In genomic region chr3:9465731-9466130, GRCm38 (mm10) we compare ENCODE assay signal across 15 mouse cellular contexts.
DNase-seq lines count a peak whose midpoint lies in the region; ATAC-seq lines count a peak whose summit lies in the region.
"Had no signal": no experiment of that assay in that cellular context is flagged by ENCODE, and none has a peak within 500 bp of the region (broad histone marks: within the 10 kb centered on the region; RNA-seq: fewer than 3 reads in every experiment).

No protein-coding gene starts in this region.

- H3K36me3 ChIP-seq in forebrain, embryonic 11.5 days (ENCODE audit: control insufficient read depth, insufficient read depth, low read length), result no peaks in the 10 kb centered on the region; the same call in 1 of the 2 replicates
- no peaks in the 10 kb centered on the region; the same call in 1 of the 2 replicates for H3K36me3 ChIP-seq in forebrain, embryonic 12.5 days (replicated peaks)
- no peaks in the 10 kb centered on the region for H3K36me3 ChIP-seq in macrophage (ENCODE audit: inconsistent target)
- H3K36me3 ChIP-seq in forebrain, embryonic 15.5 days, result no peaks in the 10 kb centered on the region
- H3K36me3 ChIP-seq: embryonic facial prominence, embryonic 12.5 days; hindbrain, embryonic 12.5 days; intestine, embryonic 15.5 days had no signal

- no peak overlapping the region for H3K4me3 ChIP-seq in forebrain, embryonic 11.5 days (ENCODE audit: low read depth, low read length)
- no peak overlapping the region for H3K4me3 ChIP-seq in forebrain, embryonic 12.5 days (replicated peaks)
- no peak overlapping the region for H3K4me3 ChIP-seq in macrophage (ENCODE audit: inconsistent target)
- H3K4me3 ChIP-seq in forebrain, embryonic 15.5 days, result no peak overlapping the region
- H3K4me3 ChIP-seq: embryonic facial prominence, embryonic 12.5 days; forebrain, embryonic 13.5 days; heart, embryonic 12.5 days; hindbrain, embryonic 12.5 days; intestine, embryonic 15.5 days had no signal

- no peaks in the 10 kb centered on the region for H3K9me3 ChIP-seq in forebrain, embryonic 11.5 days (ENCODE audit: control insufficient read depth, low read length)
- H3K9me3 ChIP-seq in forebrain, embryonic 12.5 days, result no peaks in the 10 kb centered on the region
- H3K9me3 ChIP-seq in forebrain, embryonic 15.5 days, result no peaks in the 10 kb centered on the region
- H3K9me3 ChIP-seq: embryonic facial prominence, embryonic 12.5 days; forebrain, embryonic 13.5 days; heart, embryonic 12.5 days; hindbrain, embryonic 12.5 days; intestine, embryonic 15.5 days had no signal

- no peak overlapping the region for H3K4me2 ChIP-seq in forebrain, embryonic 11.5 days (ENCODE audit: low read depth, low read length, severe bottlenecking)
- H3K4me2 ChIP-seq in forebrain, embryonic 12.5 days, result no peak overlapping the region
- H3K4me2 ChIP-seq in forebrain, embryonic 15.5 days (replicated peaks), result no peak overlapping the region
- H3K4me2 ChIP-seq: embryonic facial prominence, embryonic 12.5 days; forebrain, embryonic 13.5 days; heart, embryonic 12.5 days; hindbrain, embryonic 12.5 days; intestine, embryonic 15.5 days had no signal

- no peak overlapping the region for H3K9ac ChIP-seq in forebrain, embryonic 11.5 days (ENCODE audit: low read length)
- H3K9ac ChIP-seq in forebrain, embryonic 12.5 days, result no peak overlapping the region
- no peak overlapping the region for H3K9ac ChIP-seq in forebrain, embryonic 15.5 days (replicated peaks)
- H3K9ac ChIP-seq: embryonic facial prominence, embryonic 12.5 days; forebrain, embryonic 13.5 days; heart, embryonic 12.5 days; hindbrain, embryonic 12.5 days; intestine, embryonic 15.5 days had no signal

- H3K27me3 ChIP-seq in forebrain, embryonic 11.5 days (ENCODE audit: control insufficient read depth, insufficient read depth, low read length), result no peaks in the 10 kb centered on the region
- no peaks in the 10 kb centered on the region for H3K27me3 ChIP-seq in forebrain, embryonic 12.5 days
- H3K27me3 ChIP-seq in forebrain, embryonic 15.5 days, result no peaks in the 10 kb centered on the region
- H3K27me3 ChIP-seq: CH12.LX; embryonic facial prominence, embryonic 12.5 days; forebrain, embryonic 13.5 days; heart, embryonic 12.5 days; hindbrain, embryonic 12.5 days; intestine, embryonic 15.5 days had no signal

- DNase-seq in forebrain, embryonic 11.5 days (ENCODE audit: low spot score), result peak; percentile 11
- peak; percentile 12 to 33 for DNase-seq in natural killer cell, adult 2 months (ENCODE audit: low spot score in 2 of 2)
- DNase-seq in spleen, postnatal 10 days (ENCODE audit: low spot score in 2 of 2), result no peak
- DNase-seq: adrenal gland, adult 8-10 months had no signal

- H3K4me1 ChIP-seq in forebrain, embryonic 11.5 days (replicated peaks; ENCODE audit: control insufficient read depth, insufficient read depth, low read length), result no peaks in the 10 kb centered on the region
- H3K4me1 ChIP-seq in forebrain, embryonic 12.5 days, result no peaks in the 10 kb centered on the region
- no peaks in the 10 kb centered on the region for H3K4me1 ChIP-seq in forebrain, embryonic 15.5 days
- H3K4me1 ChIP-seq: hindbrain, embryonic 12.5 days; intestine, embryonic 15.5 days had no signal

- 87% methylated on average over 4 of the region's 4 CpGs for WGBS in forebrain, embryonic 11.5 days
- WGBS in forebrain, embryonic 12.5 days, result 84% methylated on average over 4 of the region's 4 CpGs
- WGBS in macrophage (ENCODE audit: missing documents), result 18% methylated on average over 4 of the region's 4 CpGs
- 85% methylated on average over 4 of the region's 4 CpGs for WGBS in forebrain, embryonic 15.5 days

- H3K79me2 ChIP-seq in macrophage (ENCODE audit: inconsistent target), result no peaks in the 10 kb centered on the region

- no peak for ATAC-seq in forebrain, embryonic 11.5 days (replicated peaks; ENCODE audit: low FRiP score)
- ATAC-seq in forebrain, embryonic 12.5 days (ENCODE audit: low FRiP score), result no peak
- peak; percentile 87 for ATAC-seq in granulocyte monocyte progenitor cell, adult 5-6 weeks (replicated peaks; ENCODE audit: poor library complexity, severe bottlenecking)
- ATAC-seq in frontal cortex, adult (ENCODE audit: low TSS enrichment), result no peak
- ATAC-seq in forebrain, embryonic 15.5 days (replicated peaks), result no peak

- no peak overlapping the region for H3K27ac ChIP-seq in forebrain, embryonic 11.5 days (ENCODE audit: low read depth, low read length)
- no peak overlapping the region for H3K27ac ChIP-seq in forebrain, embryonic 12.5 days
- H3K27ac ChIP-seq in macrophage, result peak overlapping the region; percentile 15; the same call in 1 of the 2 replicates
- no peak overlapping the region for H3K27ac ChIP-seq in forebrain, embryonic 15.5 days (replicated peaks)
- H3K27ac ChIP-seq: embryonic facial prominence, embryonic 12.5 days; forebrain, embryonic 13.5 days; hindbrain, embryonic 12.5 days; intestine, embryonic 15.5 days had no signal

Comparison
In these comparisons a context has a peak if more than half of its experiments do, and no peak if none do; other contexts are left out.
1. DNase-seq: peak in forebrain, embryonic 11.5 days (single experiment) and natural killer cell, adult 2 months (2 of 2); none in spleen, postnatal 10 days (0 of 2).